Mouse (Mus musculus) lung, postnatal 0 days (tissue): ENCODE data around the gene Kif3b.

Experiments used
- CTCF ChIP-seq: IDR thresholded peaks from 2 replicates; pipeline ENCODE4 v1.5.1; 2016; ENCODE audit warnings: antibody characterized with exemption, mild to moderate bottlenecking
- EP300 ChIP-seq: IDR thresholded peaks from 2 replicates; pipeline ENCODE4 v1.6.1; 2016; ENCODE audit warnings: antibody characterized with exemption, mild to moderate bottlenecking, control low read depth

DNA sequence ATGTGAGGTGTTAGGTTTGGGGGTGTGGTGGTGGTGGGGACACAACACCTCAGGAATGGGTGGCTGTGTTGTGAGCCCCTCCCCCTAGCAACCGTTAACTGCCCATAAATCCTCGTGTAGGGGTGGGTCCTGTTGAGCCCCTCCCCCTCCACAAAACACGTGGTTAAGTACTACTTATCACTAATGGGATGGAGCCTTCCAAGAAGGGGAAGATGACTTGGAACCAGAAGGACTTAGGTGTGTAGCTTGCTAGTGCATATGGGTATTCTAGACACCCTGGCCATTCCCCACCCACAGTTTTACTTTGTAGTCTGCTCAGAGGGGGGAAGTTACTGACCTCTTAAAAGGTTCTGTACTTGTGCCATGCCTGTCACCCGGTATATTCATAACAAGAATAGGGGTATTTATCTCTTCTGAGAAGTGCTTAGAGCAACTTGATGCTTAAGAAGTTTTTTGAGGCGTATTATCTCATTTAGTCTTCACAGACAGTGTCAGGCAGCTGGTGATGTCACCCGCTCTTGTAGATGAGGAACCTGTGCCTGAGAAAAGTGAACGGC, 1.2 kb downstream of the Kif3b start:
- TF ChIP-seq EP300 (no peak), CTCF (no peak)
